Mouse (Mus musculus) cerebellum, postnatal 4 days (tissue): ENCODE measurements around the gene Mpv17l.
"Not testable (repeated sequence)": the region's sequence is repeated elsewhere in the genome, so short reads cannot be mapped to it uniquely, and the experiment has no call there.

ENCODE experiments used
- DNase-seq, 2 experiments: peaks; one replicate each; pipeline ENCODE4 v3.0.0; 2022; ENCODE audit warnings: low spot score in 2 of 2, mixed read lengths in 1 of 2

The Mpv17l gene

DNA sequence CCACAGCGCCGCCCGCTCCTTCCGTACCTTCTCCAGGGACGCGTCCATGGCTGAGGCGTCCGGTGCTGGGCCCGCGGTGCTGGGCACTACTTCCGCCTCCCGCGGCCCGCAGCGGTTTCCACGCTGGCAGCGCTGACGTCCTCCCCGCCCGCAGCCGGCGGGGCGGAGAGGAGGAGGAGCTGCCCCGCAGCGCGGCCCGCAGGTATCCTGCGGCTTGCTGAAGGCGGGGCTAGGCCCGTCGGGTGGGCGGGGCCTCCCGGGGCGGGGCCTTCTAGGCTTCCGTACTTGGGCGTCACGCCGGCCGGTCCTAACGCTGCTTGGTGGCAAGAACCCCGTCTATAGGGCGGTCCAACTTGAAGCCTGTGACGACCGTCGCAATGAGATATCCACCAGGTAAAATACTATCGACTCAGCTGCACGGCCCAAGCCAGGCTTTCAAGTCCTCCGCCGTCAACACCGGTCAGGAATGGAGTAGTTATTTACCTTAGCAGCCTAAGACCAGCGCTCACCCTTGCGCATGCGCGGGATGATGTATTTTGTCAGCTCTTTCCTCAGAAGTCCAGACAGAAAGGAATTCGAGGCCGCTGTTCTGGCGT, at the start of gene Mpv17l, which contains the start of gene Pdxdc1:
Mpv17l (plus strand) TSS at position 274 of the 596 bp plus-strand sequence.
Pdxdc1 (minus strand) TSS at position 244 of the 596 bp plus-strand sequence.
- peak; percentile 93 to 97 for DNase-seq

DNA sequence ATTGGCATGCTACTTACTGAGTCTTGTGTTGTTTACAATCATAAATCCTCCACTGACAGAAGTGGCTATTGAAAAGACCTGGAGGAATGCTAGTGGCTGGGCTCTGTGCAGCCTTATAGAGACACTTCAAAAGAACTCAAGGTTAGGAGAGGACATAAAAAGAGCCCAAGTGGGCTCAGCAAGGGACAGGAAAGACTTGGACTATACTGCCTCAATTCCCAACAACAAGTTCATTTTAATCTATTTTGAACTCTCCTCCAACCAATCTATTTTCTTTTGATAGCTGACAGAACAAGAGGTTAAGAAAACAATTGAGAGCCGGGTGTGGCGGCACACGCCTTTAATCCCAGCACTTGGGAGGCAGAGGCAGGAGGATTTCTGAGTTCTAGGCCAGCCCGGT, 49.1 kb upstream of the Mpv17l start:
- DNase-seq: no peak

DNA sequence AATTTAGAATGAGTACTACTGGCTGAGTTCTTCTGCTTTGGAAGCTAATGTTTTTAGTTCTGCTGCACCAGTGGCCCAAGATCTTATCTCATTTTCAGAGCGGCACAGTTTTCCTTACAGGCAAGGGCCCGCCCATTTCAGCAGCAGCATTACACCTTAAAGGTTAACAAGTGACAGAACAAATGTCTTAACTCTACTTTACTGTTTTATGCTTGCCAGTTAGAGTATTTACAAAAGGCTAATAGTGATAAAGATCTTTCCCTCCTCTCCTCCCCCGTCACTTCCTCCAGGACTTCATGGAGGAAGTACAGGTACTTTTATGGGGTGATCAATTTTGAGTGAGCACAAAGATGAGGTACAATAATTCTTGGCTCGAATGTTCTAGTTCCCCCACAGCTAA, 36.9 kb upstream of the Mpv17l start:
- no peak for DNase-seq

DNA sequence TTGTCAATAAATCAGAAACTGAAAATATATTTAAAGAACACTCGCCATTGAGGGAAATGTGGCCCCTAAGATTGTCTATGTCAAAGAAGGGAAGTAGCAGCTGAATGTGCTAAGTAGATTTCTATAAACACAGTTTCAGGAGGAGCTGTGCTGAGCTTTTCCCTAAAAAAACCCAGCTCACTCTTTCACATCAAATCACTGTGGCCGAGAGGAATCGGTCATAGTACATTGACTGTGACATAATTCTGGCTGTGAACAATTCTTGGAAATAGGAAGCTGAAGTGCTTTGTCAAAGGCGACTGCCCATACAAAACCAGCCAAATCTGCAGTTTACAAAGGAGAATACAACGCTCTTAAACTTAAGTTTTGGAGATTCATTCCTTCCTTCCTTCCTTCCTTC, 36.3 kb upstream of the Mpv17l start:
- no peak for DNase-seq

DNA sequence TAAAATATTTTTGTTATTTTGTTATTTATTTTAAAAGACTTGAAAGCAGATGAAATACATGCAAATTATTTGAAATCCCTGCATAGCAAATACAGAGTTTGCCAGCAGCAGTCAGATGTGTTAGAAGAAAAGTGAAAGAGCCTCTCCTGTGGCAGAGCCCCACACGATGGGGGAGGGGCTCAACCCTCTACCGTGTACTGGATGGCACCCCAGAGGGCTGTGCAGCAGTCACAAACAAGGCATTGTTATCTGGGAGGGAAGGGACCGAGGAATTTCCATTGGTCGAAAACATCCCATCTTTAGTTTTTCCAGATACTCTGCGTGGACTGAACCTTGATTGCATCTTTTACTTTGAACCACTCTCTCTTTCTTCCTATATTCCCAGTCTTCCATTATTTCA, 35.6 kb upstream of the Mpv17l start:
- DNase-seq: peak in 1 of 2 experiments; percentile 10

DNA sequence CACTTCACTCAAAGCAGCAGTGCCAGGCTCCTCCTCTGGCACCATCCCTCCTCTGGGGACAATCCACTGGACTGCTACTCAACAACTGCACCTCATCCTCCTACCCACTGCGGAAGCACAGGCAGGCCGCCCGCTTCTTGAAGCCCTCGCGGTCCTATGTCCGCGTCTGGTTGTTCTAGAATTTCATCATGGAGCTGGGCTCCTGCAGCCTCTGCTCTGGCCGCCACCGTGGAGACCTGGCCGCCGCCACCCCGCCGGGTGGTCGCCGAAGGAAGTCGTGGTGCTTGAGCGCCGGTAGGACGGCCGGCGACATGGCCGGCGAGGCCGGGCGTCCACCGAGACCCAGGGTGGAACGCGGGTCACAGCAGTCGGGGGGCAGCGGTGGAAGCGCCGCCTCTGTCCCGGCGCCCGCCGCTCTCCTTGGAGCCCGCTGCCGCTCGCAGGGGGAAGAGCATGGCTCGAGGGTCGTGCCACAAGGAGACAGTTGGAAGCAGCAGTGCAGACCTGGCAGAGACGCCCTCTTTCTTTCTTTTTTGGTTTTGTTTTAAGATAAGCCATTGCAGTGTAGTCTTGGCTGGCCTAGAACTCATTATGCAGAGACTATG, 34.9 kb upstream of the Mpv17l start:
- DNase-seq: peak in 1 of 2 experiments; percentile 10

DNA sequence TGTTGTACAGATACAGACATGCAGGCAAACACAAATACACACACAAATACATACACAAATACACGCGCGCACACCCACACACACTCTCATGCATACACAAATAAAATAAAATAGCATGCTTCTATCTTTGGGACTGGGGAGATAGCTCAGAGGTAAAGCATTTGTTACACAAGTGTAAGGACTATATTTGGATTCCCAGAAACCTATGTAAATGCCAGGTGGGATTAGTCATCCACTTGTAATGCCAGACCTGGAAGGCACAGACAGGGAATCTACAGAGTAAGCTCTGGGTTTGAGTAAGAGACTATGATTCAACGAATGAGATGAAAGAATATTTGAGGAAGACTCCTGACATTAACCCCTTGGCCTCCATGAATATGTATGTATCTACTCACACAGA, 27.5 kb upstream of the Mpv17l start:
- DNase-seq: no peak

DNA sequence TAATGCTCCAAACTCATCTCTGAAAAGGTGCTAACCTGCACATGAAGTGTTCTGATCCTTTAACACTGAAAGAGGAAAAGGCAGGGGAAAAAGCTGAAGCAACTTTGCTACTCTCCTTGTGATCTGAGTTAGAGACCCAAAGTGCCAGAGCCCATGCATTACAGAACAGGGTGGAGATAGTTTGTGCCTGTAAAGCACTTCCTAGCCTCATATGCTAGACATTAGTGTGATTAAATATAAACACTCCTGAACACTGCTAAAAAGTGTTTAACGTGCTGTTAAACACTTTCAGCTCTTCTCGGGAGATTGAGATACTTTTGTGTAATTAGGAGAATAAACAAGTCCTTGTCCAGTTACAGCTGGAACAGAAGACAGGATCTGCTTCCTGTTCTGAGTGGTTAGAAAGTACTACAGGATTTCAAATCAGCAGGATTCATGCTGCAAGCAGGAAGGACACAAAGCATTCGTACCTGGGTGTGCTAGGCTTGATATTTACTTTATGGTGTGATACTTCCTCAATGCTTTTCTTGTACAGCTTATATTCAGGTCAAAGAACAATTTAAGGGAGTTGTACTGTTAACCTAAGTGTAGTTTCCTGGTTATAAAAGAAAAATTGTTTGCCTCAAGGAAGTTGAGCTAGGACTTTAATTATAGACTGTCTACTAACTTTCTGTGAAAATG, 19.7 kb upstream of the Mpv17l start:
- no peak for DNase-seq

DNA sequence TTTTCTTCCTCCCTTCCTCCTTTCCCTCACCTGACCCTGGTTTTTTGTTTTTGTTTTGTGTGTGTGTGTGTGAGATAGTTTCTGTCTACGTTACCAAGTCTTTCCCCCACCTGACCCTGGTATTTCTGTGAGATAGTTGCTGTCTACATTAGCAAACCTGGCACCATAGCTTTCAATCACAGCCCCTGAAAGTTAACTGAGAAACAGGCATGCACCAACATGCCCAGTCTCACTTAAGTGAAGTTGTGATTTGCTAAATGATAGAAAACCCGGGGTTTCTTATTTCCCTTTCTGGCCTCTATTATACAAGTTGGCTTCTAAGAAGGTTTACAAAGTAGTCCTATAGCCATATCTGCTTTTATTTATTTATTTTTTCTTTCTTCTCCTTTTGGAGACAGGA, 12.5 kb upstream of the Mpv17l start:
- DNase-seq: no peak

DNA sequence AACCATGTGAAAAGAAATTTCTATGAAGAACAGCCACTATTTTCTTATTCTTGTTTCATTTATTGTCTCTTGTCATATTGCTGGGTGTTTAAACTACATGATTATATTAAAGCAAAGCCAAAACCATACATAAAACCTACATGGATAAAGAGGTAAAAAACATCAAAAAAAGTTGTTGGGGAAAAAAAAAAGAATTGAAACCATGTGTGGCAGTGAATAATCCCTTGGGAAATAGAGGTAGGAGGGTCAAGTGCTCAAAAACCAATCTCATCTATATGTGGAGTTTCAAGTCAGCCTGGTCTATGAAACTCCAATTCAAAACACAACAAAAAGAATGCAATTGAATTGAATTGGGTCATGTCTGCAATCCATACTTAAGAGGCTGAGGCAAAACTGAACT, 10.1 kb upstream of the Mpv17l start:
- no peak for DNase-seq

DNA sequence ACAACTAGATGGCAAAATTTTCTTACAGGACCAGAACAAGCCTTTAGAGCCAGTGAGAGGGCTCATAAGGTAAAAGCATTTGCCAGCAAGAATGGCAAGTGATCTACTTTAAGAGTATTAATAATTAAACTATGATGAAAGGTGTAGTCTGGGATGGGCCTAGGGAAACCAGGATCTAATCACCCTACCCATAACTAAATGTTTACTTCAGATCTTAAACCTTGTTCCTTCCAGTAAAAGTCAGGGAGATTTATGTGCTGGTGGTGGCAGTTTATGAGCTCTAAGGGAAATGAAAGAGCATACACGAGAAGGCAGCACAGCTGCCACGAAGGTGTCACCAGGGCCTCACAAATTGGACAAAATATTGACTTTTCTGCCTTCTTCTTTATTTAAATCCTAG, 8.9 kb upstream of the Mpv17l start:
- DNase-seq: no peak

DNA sequence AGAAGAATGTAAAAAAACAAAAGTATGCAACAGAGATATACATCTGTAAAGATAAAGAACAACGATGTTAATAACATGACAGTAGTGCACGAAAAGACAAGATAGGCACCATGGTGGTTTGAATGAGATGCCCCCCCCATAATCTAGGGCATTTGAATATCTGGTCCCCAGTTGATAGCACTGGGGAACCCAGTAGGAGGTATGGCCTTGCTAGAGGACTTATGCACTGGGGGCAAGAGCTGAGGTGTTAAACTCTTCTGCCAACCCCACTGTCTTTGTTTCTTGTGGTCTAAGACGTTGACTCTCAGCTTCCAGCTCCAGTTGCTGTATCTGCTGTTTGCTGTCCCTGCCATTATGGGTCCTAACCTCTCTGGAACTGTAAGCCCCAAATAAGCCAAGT, 7.2 kb upstream of the Mpv17l start:
- no peak for DNase-seq

DNA sequence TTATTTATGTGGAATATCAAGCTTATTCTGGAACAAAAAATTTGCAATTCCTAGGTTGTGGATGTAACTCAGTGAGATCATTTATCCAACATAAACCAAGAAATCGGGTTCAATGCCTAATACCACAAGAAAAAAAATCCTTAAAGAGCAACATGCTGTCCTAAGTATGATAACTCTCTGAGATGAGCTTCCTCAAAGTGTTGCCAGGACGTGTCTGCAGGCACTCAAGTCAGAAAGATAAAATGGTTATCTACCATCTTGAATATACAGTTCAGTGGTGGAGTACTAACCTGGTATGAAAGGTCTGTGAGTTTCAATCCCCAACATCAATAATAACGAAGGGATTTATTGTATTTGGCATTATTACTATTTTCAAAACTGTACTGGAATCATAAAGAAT, 6.6 kb upstream of the Mpv17l start:
- DNase-seq: no peak

DNA sequence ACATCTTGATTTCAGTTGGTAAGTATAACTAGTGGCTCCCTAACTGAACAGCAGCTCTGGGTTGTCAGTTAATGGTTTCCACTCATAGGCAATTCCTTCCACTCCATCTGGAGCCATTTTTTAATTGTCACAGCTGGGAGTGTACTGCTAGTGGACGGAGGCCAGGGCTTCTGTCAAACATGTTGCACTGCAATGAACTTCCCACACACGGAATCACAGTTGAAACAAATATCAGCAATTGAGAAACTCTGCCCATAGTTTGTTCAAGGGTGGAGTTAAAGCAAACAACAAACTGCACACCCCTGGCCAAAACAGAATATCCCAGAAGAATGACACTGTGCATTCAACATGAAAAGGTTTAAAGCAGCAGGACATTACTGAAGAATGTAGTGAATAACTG, 4.0 kb upstream of the Mpv17l start:
- no peak for DNase-seq

DNA sequence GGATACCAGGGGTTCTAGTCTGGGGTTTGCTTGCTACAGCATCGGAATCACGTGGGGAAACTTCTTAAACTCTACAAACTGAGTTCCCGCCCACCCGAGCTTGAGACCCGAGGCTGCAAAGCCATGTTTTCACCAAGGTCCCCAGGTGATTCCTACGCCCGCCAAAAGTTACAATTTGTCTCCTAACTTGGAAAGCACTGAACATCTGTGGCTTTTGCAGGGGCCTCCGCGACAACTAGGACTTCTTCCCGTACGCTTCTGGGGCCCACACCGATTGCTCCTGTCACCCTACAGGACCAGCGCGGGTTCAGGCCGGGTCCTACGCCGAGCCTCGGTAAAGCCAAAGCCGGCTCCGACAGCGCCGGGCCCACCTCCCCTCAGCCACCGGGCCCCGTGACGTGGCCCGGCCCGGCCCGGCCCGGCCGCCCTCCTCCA, 547 bp upstream of the Mpv17l start:
- DNase-seq: no peak

DNA sequence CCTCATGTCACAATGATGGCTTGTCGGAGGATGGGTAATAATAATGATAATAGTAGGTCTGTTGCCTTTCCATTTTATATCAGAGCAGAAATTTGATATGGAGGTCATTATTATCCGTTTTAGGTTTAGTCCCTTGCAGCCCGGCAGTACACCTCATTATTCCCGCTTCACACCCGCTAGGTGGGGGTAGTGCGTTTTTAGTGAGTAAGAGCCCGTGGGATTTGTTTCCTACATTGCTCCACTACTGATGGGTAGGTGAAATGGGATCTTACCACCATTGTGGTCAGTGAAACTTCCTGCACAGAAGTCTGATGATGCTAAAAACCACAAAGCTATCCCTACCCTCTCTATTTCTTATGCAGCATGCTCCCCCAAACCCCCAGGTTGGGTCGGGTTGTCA, 527 bp downstream of the Mpv17l start:
- DNase-seq: peak; percentile 31 to 68

DNA sequence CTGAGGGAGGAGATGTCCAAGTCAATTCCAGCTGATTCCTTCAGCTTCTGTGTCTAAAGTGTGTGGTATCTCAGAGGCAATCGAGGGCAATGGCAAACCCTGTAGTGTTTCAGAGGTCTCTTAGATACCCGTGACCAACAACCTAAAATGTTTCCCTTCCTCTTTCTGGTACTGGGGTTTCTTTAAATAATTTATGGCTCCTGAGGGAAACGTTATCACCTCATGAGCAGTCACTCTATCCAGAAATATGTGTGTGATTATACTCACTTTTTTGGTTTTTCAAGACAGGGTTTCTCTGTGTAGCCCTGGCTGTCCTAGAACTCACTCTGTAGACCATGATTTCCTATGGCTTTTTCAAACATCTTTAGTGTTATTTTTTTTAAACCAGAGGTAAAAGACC, 4.3 kb downstream of the Mpv17l start:
- no peak for DNase-seq

DNA sequence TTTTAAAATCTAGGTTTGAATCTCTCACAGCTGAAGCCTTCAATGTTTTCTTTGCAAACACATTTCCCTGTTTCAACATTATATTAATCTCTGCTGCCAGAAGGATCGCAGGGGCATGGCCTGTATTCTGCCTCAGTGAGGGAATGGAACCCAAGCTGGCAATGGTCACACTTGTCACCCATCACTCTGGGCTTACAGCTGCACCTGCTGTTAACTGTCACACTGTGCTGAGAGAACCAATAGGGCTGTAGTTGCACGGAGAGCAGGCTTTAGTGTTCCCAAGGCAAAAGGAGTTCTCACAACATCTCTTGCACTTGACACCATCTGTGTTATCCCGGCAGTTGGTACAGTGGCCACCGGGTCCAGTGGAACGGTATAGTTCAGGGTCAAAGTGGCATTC, 17.1 kb downstream of the Mpv17l start:
- no peak for DNase-seq

DNA sequence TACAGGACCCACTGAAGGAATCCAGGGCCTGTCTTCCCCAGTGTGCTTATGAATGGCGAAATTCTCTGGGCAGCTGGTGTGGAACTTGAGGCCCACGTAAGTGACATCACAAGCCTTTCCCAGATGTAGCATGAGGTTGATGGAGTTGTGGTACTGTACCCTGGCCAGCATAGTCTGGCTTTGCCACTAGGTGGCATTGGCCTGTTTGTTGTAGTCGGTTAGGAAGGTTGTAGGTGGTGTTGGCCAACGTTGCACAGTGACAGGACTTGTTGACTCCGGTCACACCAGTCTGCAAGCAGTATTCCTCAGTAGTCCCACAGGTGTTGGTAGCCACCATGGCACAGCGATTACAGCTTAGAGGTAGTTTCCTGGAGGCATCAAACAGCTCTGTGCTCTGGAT, 18.1 kb downstream of the Mpv17l start:
- no peak for DNase-seq

DNA sequence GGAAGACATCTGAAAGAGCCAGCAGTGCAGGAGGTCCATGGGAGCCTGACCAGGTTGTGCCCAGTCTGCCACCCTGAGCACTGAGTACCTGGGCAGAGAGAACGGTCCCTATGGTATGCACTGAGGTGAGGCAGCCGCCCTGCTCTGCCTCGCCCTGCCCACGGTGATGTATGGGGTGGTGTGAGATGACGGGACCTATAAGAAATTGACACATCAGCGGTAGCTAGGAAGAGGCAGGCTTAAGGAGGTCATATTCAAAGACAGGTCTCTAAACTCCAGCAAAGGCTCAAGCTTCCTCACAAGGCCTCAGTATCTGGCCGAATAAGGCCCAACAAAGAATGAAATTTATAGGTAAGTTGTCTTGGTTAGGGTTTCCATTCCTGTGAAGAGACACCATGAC, 18.8 kb downstream of the Mpv17l start:
- DNase-seq: no peak

DNA sequence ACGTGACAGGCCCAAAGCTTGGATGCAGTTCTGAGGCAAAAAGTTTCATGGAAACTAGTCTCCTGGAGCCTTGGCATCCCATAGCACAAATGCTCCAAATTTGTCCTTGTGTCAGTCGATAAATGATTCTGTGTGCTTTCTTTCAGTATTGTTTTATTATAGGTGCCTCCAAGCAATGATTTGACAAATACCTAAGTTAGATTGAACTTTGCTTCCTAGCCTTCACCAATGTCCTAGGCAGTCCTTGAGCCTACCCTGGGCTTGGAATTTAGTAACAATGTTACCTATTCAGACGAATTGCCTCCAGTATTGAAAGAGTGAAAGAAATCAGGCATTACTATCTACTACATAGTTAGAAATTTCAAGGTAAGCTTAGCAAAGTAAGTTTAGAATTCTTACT, 19.5 kb downstream of the Mpv17l start:
- not testable (repeated sequence) for DNase-seq

DNA sequence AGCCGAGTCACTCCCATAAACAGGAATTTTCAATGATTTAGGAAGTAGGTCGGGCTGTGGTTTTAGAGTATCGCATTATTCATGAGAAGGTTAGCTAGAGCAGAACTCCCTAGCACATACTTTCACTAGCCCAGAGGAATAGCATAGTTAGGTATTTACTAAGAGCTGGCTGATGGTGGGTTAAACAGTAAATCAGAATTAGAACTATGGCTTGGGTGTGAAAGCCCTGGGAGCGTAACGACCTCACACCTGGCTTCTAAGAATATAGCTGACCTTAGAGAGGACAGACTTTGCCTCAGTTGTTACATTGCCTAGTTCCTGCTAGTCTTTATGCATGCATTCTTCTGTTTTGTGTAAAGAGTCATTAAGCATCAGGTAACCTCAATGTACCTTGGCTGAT, 20.0 kb downstream of the Mpv17l start:
- not testable (repeated sequence) for DNase-seq

DNA sequence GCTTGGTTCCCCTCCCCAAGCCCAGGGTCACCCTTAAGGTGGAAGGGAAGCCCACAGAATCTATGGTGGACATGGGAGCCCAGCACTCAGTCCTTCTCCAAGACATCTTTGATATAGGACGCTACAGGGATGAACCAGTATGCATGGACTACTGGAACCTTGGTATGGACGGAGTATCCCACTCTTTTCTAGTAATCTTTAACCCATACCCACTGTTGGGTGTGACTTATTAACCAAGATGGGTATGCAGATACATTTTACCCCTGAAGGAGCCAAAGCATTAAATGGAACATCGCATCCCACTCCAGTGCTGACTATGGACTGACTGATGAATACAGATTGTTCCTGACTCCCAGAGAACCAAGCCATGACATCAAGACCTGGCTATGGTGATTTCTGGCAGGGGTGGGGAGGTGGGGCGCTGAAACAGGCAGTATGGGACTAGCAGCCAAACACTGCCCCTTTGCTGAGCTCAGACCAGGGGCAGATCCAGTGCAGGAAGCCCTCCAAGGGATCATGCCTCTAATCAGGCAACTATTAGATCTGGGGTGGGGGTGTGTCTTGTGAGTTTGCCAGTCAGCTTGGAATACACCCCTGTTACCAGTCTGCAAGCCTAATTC, 24.6 kb downstream of the Mpv17l start:
- no peak for DNase-seq
